Mouse (Mus musculus) MEL (cell line): ENCODE results near the gene Manf. TPM values are rescaled to one million over a fixed set of nuclear protein-coding genes. Genes with fewer than 3 reads are reported as not detected.
A peak's percentile ranks its signal among the peaks of the same experiment; 100 is the strongest.

Experiments
- DNase-seq: peaks from one replicate; pipeline ENCODE4 v3.0.0; 2011; ENCODE audit warnings: low read depth, low spot score
- H3K27ac ChIP-seq: 2 replicates; pipeline ENCODE4 v1.5.1; 2012; ENCODE audit warnings: low read depth, mild to moderate bottlenecking, control low read depth, low read length, moderate library complexity; ENCODE audit not compliant: control insufficient read depth
- H3K27me3 ChIP-seq, 2 experiments: fragments of 150-350 bp in 1 of 2; sonication (generic) in 1 of 2; 2 replicates each; pipeline ENCODE4 v1.6.1; 2012; ENCODE audit warnings: low read length in 2 of 2, mild to moderate bottlenecking in 2 of 2, improper control_type of control experiment in 1 of 2, moderate library complexity in 1 of 2; ENCODE audit not compliant: insufficient read depth in 2 of 2, control insufficient read depth in 1 of 2
- H3K36me3 ChIP-seq, 2 experiments: 2 replicates each; pipeline ENCODE4 v1.6.1; 2012 to 2014; ENCODE audit warnings: low read length in 2 of 2, improper control_type of control experiment in 1 of 2, inconsistent platforms in 1 of 2, mild to moderate bottlenecking in 1 of 2; ENCODE audit not compliant: insufficient read depth in 2 of 2, control insufficient read depth in 1 of 2
- H3K4me1 ChIP-seq, 2 experiments: fragments of 150-350 bp in 1 of 2; sonication (generic) in 1 of 2; 2 replicates each; pipeline ENCODE4 v1.6.1; 2012; ENCODE audit warnings: low read length in 2 of 2, improper control_type of control experiment in 1 of 2, mild to moderate bottlenecking in 1 of 2; ENCODE audit not compliant: insufficient read depth in 2 of 2, control insufficient read depth in 1 of 2
- H3K4me3 ChIP-seq, 2 experiments: fragments of 150-350 bp in 1 of 2; sonication (generic) in 1 of 2; 2 replicates each; pipeline ENCODE4 v1.5.1; 2012; ENCODE audit warnings: low read depth in 2 of 2, low read length in 2 of 2, mild to moderate bottlenecking in 2 of 2, moderate library complexity in 2 of 2, control low read depth in 1 of 2, improper control_type of control experiment in 1 of 2; ENCODE audit not compliant: control insufficient read depth in 1 of 2, insufficient read depth in 1 of 2
- H3K79me2 ChIP-seq: 2 replicates; pipeline ENCODE4 v1.6.1; 2012; ENCODE audit warnings: mild to moderate bottlenecking, low read length, moderate library complexity; ENCODE audit not compliant: control insufficient read depth, poor library complexity, insufficient read depth
- H3K9ac ChIP-seq: 2 replicates; pipeline ENCODE4 v1.6.1; 2012; ENCODE audit warnings: low read depth, mild to moderate bottlenecking, control low read depth, low read length, moderate library complexity; ENCODE audit not compliant: control insufficient read depth, poor library complexity, severe bottlenecking
- H3K9me3 ChIP-seq: fragments of 150-350 bp; sonication (generic); replicated peaks from 2 replicates; pipeline ENCODE4 v1.6.1; 2012; ENCODE audit warnings: mild to moderate bottlenecking, low read length, improper control_type of control experiment, moderate library complexity; ENCODE audit not compliant: insufficient read depth
- BHLHE40 ChIP-seq: IDR thresholded peaks from 2 replicates; pipeline ENCODE4 v1.6.1; 2012; ENCODE audit warnings: low read depth, mild to moderate bottlenecking, inconsistent platforms, low read length, improper control_type of control experiment, borderline replicate concordance
- CHD1 ChIP-seq: IDR thresholded peaks from 2 replicates; pipeline ENCODE4 v1.6.1; 2012; ENCODE audit warnings: low read depth, mild to moderate bottlenecking, inconsistent platforms, low read length, improper control_type of control experiment
- CTCF ChIP-seq, 3 experiments: IDR thresholded peaks in 2 of 3; conservative IDR thresholded peaks in 1 of 3; 2 replicates each; pipeline ENCODE4 v1.5.1; 2011 to 2012; ENCODE audit warnings: low read length in 3 of 3, low read depth in 2 of 3, mild to moderate bottlenecking in 2 of 3, improper control_type of control experiment in 1 of 3, inconsistent platforms in 1 of 3, mixed read lengths in 1 of 3, moderate library complexity in 1 of 3; ENCODE audit not compliant: control insufficient read depth in 1 of 3, insufficient read depth in 1 of 3, poor library complexity in 1 of 3, severe bottlenecking in 1 of 3
- E2F4 ChIP-seq: IDR thresholded peaks from 2 replicates; pipeline ENCODE4 v1.6.1; 2011; ENCODE audit warnings: low read depth, low read length, improper control_type of control experiment, borderline replicate concordance
- GABPA ChIP-seq: IDR thresholded peaks from 2 replicates; pipeline ENCODE4 v1.6.1; 2012; ENCODE audit warnings: low read depth, mild to moderate bottlenecking, inconsistent platforms, low read length, improper control_type of control experiment, moderate library complexity
- GATA1 ChIP-seq: IDR thresholded peaks from 2 replicates; pipeline ENCODE4 v1.6.1; 2011; ENCODE audit warnings: low read depth, low read length, improper control_type of control experiment
- JUND ChIP-seq: IDR thresholded peaks from 2 replicates; pipeline ENCODE4 v1.6.1; 2011; ENCODE audit warnings: low read depth, mild to moderate bottlenecking, improper control_type of control experiment, low read length
- MAZ ChIP-seq: IDR thresholded peaks from 2 replicates; pipeline ENCODE4 v1.6.1; 2012; ENCODE audit warnings: low read depth, mild to moderate bottlenecking, inconsistent platforms, low read length, improper control_type of control experiment
- MYC ChIP-seq: IDR thresholded peaks from 2 replicates; pipeline ENCODE4 v1.6.1; 2011; ENCODE audit warnings: low read depth, mild to moderate bottlenecking, low read length, improper control_type of control experiment, moderate library complexity
- NELFE ChIP-seq: IDR thresholded peaks from 2 replicates; pipeline ENCODE4 v1.6.1; 2011; ENCODE audit warnings: low read depth, low read length, improper control_type of control experiment
- POLR2A ChIP-seq, 2 experiments: IDR thresholded peaks; 2 replicates each; pipeline ENCODE4 v1.6.1; 2011 to 2012; ENCODE audit warnings: low read length in 2 of 2, mild to moderate bottlenecking in 2 of 2, control low read depth in 1 of 2, improper control_type of control experiment in 1 of 2, low read depth in 1 of 2, moderate library complexity in 1 of 2; ENCODE audit not compliant: control insufficient read depth in 1 of 2, insufficient read depth in 1 of 2, poor library complexity in 1 of 2
- POLR2AphosphoS2 ChIP-seq: IDR thresholded peaks from 2 replicates; pipeline ENCODE4 v1.6.1; 2011; ENCODE audit warnings: low read length, improper control_type of control experiment
- RAD21 ChIP-seq: IDR thresholded peaks from 2 replicates; pipeline ENCODE4 v1.6.1; 2011; ENCODE audit warnings: mild to moderate bottlenecking, low read depth, low read length, improper control_type of control experiment
- SIN3A ChIP-seq: IDR thresholded peaks from 2 replicates; pipeline ENCODE4 v1.6.1; 2012; ENCODE audit warnings: low read length, improper control_type of control experiment, inconsistent platforms
- SMC3 ChIP-seq: IDR thresholded peaks from 2 replicates; pipeline ENCODE4 v1.6.1; 2011; ENCODE audit warnings: low read depth, low read length, improper control_type of control experiment
- TAL1 ChIP-seq: IDR thresholded peaks from 2 replicates; pipeline ENCODE4 v1.6.1; 2012; ENCODE audit warnings: mild to moderate bottlenecking, inconsistent platforms, low read length, moderate library complexity, mixed read lengths
- TBP ChIP-seq: IDR thresholded peaks from 2 replicates; pipeline ENCODE4 v1.8.0; 2011; ENCODE audit warnings: low read depth, low read length, improper control_type of control experiment
- TCF12 ChIP-seq: IDR thresholded peaks from 2 replicates; pipeline ENCODE4 v1.6.1; 2014; ENCODE audit warnings: low read depth, mild to moderate bottlenecking, inconsistent platforms, low read length, improper control_type of control experiment, moderate library complexity
- USF1 ChIP-seq: IDR thresholded peaks from 2 replicates; pipeline ENCODE4 v1.6.1; 2014; ENCODE audit warnings: low read depth, mild to moderate bottlenecking, inconsistent platforms, low read length, improper control_type of control experiment, moderate library complexity
- USF2 ChIP-seq, 2 experiments: IDR thresholded peaks; 2 replicates each; pipeline ENCODE4 v1.6.1; 2011 to 2012; ENCODE audit warnings: improper control_type of control experiment in 2 of 2, low read length in 2 of 2, borderline replicate concordance in 1 of 2, inconsistent platforms in 1 of 2, low read depth in 1 of 2, mild to moderate bottlenecking in 1 of 2; ENCODE audit not compliant: insufficient read depth in 1 of 2
- ZC3H11A ChIP-seq: IDR thresholded peaks from 2 replicates; pipeline ENCODE4 v1.6.1; 2012; ENCODE audit warnings: low read depth, mild to moderate bottlenecking, inconsistent platforms, low read length, improper control_type of control experiment
- ZNF384 ChIP-seq: IDR thresholded peaks from 2 replicates; pipeline ENCODE4 v1.6.1; 2012; ENCODE audit warnings: low read depth, mild to moderate bottlenecking, inconsistent platforms, low read length, improper control_type of control experiment
- polyA plus RNA-seq, 2 experiments: library from polyadenylated mRNA; stranded (reverse) in 1 of 2; unstranded in 1 of 2; fragments of >175 nt in 1 of 2; fragments of >200 nt in 1 of 2; gene quantifications; 2 replicates each; pipeline versions ENCODE4 v1.2.1 to v1.2.4; 2012; ENCODE audit warnings: low replicate concordance in 2 of 2, low read depth in 1 of 2; ENCODE audit not compliant: insufficient read length in 2 of 2, insufficient read depth in 1 of 2, missing spikeins in 1 of 2
- total RNA-seq: library from RNA; depleted of rRNA; stranded (reverse); fragments of 300-350 nt; gene quantifications from 2 replicates; pipeline ENCODE4 v1.2.3, GENCODE M21; 2012

The Manf gene
- total and polyA plus RNA-seq, 3 experiments = 289 to 316 TPM; not detected in 1

DNA sequence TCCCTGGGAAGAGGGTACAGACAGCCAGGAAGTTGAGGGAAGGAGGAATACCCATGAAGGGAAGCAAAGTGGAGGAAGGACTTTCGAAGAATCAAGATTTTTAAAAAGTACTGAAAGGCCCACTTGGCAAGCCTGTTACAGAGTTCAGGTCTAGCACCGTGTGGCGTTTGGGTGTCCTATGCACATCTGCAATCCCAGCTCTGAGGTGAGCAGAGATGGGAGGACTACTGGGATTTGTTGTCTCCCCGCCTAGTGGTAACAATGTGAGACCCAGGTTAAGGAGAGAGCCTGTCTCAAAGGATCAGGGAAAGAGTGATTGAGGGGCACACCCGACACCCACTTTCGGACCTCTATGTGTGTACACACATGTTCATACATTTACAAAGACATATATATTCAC, 23.1 kb upstream of the Manf start:
- Histone ChIP-seq H3K4me3 (no peak overlapping the region), H3K79me2 (no peaks in the 10 kb centered on the region), H3K27ac (no peak overlapping the region), H3K9ac (no peak overlapping the region), H3K4me1 (peaks cover 0 to 3% of the 10 kb centered on the region in 2 experiments; a peak in 1 of 4 replicates), H3K9me3 (no peaks in the 10 kb centered on the region), H3K36me3 (no peaks in the 10 kb centered on the region; a peak in 1 of 4 replicates), H3K27me3 (peaks cover 0 to 5% of the 10 kb centered on the region in 2 experiments; a peak in 2 of 4 replicates)
- no peak for DNase-seq
- TF ChIP-seq BHLHE40 (no peak), CTCF (IDR thresholded peaks at IDR 0.05 in 2 of 3, conservative IDR thresholded peaks at IDR 0.05 in 1 of 3; ENCODE audit: control insufficient read depth in 1 of 3, insufficient read depth in 1 of 3, low read depth in 2 of 3, low read length in 3 of 3, poor library complexity in 1 of 3, severe bottlenecking in 1 of 3) (no peak), NELFE (no peak), POLR2A (IDR thresholded peaks at IDR 0.05; ENCODE audit: control insufficient read depth in 1 of 2, insufficient read depth in 1 of 2, low read depth in 1 of 2, low read length in 2 of 2, poor library complexity in 1 of 2) (no peak), MAZ (no peak), TBP (no peak), E2F4 (no peak), JUND (no peak), MYC (no peak), TCF12 (no peak), CHD1 (no peak), TAL1 (no peak), ZNF384 (no peak), GATA1 (no peak), USF2 (IDR thresholded peaks at IDR 0.05; ENCODE audit: borderline replicate concordance in 1 of 2, insufficient read depth in 1 of 2, low read depth in 1 of 2, low read length in 2 of 2) (no peak), POLR2AphosphoS2 (no peak), SIN3A (no peak), RAD21 (no peak), USF1 (no peak), GABPA (no peak)

- TF ChIP-seq MYC (no peak), ZC3H11A (peak; percentile 25; the same call in 1 of the 2 replicates), RAD21 (peak; percentile 47), SMC3 (peak; percentile 37), GATA1 (no peak), CTCF (IDR thresholded peaks at IDR 0.05 in 2 of 3, conservative IDR thresholded peaks at IDR 0.05 in 1 of 3; ENCODE audit: control insufficient read depth in 1 of 3, insufficient read depth in 1 of 3, low read depth in 2 of 3, low read length in 3 of 3, poor library complexity in 1 of 3, severe bottlenecking in 1 of 3) (peak in 1 of 3 experiments; percentile 43; a peak in 2 of 6 replicates)
- TF ChIP-seq, all 39 proteins: peak for 4
- Histone ChIP-seq H3K79me2 (no peaks in the 10 kb centered on the region), H3K27me3 (peaks cover 0 to 5% of the 10 kb centered on the region in 2 experiments; a peak in 2 of 4 replicates), H3K27ac (no peak overlapping the region), H3K36me3 (no peaks in the 10 kb centered on the region; a peak in 1 of 4 replicates), H3K4me3 (no peak overlapping the region), H3K4me1 (peaks cover 0 to 3% of the 10 kb centered on the region in 2 experiments; a peak in 1 of 4 replicates), H3K9me3 (no peaks in the 10 kb centered on the region), H3K9ac (no peak overlapping the region)
- no peak for DNase-seq
These were observed 22.0 kb upstream of the Manf start for GRCm38 (mm10) chr9:106913759-106914158.
